Mouse (Mus musculus) C2C12 (cell line): ENCODE results near the gene Cacybp. TPM values are rescaled to one million over a fixed set of nuclear protein-coding genes. Genes with fewer than 3 reads are reported as not detected.

ENCODE experiments used
- H3K27me3 ChIP-seq: one replicate; pipeline ENCODE4 v1.6.1; 2011; ENCODE audit not compliant: control insufficient read depth, insufficient read depth, insufficient read length
- H3K36me3 ChIP-seq: one replicate; pipeline ENCODE4 v1.6.1; 2011; ENCODE audit not compliant: control insufficient read depth, insufficient read depth
- H3K4me3 ChIP-seq: one replicate; pipeline ENCODE4 v1.5.1; 2011; ENCODE audit warnings: mild to moderate bottlenecking, control low read depth; ENCODE audit not compliant: poor library complexity, insufficient read depth, severe bottlenecking
- H3K79me2 ChIP-seq: one replicate; pipeline ENCODE4 v1.6.1; 2011; ENCODE audit not compliant: control insufficient read depth, insufficient read depth
- H3K79me3 ChIP-seq: one replicate; pipeline ENCODE4 v1.6.1; 2011; ENCODE audit warnings: low read depth, control low read depth
- H3ac ChIP-seq: one replicate; pipeline ENCODE3; 2011; ENCODE audit warnings: low read depth; ENCODE audit not compliant: control insufficient read depth, insufficient read length
- CEBPB ChIP-seq: IDR thresholded peaks from one replicate; pipeline ENCODE4 v1.6.1; 2011; ENCODE audit warnings: low read depth, mild to moderate bottlenecking, control low read depth, moderate library complexity
- CTCF ChIP-seq: IDR thresholded peaks from one replicate; pipeline ENCODE4 v1.5.1; 2011; ENCODE audit not compliant: control insufficient read depth, insufficient read depth, insufficient read length
- FOSL1 ChIP-seq: IDR thresholded peaks from one replicate; pipeline ENCODE4 v1.8.0; 2011; ENCODE audit warnings: mild to moderate bottlenecking, low read length; ENCODE audit not compliant: poor library complexity, insufficient read depth, severe bottlenecking
- MAX ChIP-seq: IDR thresholded peaks from one replicate; pipeline ENCODE4 v1.6.1; 2011; ENCODE audit warnings: mild to moderate bottlenecking, control low read depth
- MYOD1 ChIP-seq: IDR thresholded peaks from one replicate; pipeline ENCODE4 v1.6.1; 2011; ENCODE audit warnings: low read depth; ENCODE audit not compliant: control insufficient read depth, insufficient read length
- MYOG ChIP-seq: IDR thresholded peaks from one replicate; pipeline ENCODE4 v1.6.1; 2011; ENCODE audit not compliant: control insufficient read depth, insufficient read length; ENCODE audit errors: extremely low read depth
- USF1 ChIP-seq: IDR thresholded peaks from one replicate; pipeline ENCODE4 v1.6.1; 2011; ENCODE audit warnings: low read depth, mild to moderate bottlenecking, control low read depth, moderate library complexity
- polyA plus RNA-seq: library from polyadenylated mRNA; unstranded; fragments of >200 nt; fragmentation: generic; extraction: Trizol; gene quantifications from one replicate; pipeline ENCODE4 v1.2.1, GENCODE M21; 2012; ENCODE audit warnings: missing spikeins

The Cacybp gene
- polyA plus RNA-seq, 1 experiment = 76.3 TPM

- Histone ChIP-seq H3K27me3 (peaks cover 11% of the 10 kb centered on the region), H3K4me3 (no peak overlapping the region), H3K79me2 (no peaks in the 10 kb centered on the region), H3K79me3 (no peaks in the 10 kb centered on the region), H3ac (no peak overlapping the region), H3K36me3 (no peaks in the 10 kb centered on the region)
- TF ChIP-seq MYOG = no peak
- no peak for TF ChIP-seq MYOD1
- no peak for TF ChIP-seq CTCF
- no peak for TF ChIP-seq FOSL1
- TF ChIP-seq CEBPB = no peak
- no peak for TF ChIP-seq USF1
- no peak for TF ChIP-seq MAX
Measured at GRCm38 (mm10) chr1:160158190-160158589, 54.5 kb downstream of the Cacybp start.

GRCm38 (mm10) chr1:160153480-160153879, 59.2 kb downstream of the Cacybp start, which contains the start of gene Tnn:
Gene Tnn (minus strand): TSS chr1:160153580.
- no peaks in the 10 kb centered on the region for H3K79me2 ChIP-seq
- no peak within 1 kb of the TSS for H3K4me3 ChIP-seq
- H3K36me3 ChIP-seq = no peaks in the 10 kb centered on the region
- H3K79me3 ChIP-seq = no peaks in the 10 kb centered on the region
- H3K27me3 ChIP-seq = peaks cover 13% of the 10 kb centered on the region
- no peak for TF ChIP-seq USF1
- H3ac ChIP-seq = no peak within 1 kb of the TSS

Other genes starting within 250 kb of the Cacybp start
- 0.37 TPM for gene 4930523C07Rik, start 168.5 kb downstream of the Cacybp start, polyA plus RNA-seq
- gene Tnn, start 59.3 kb downstream of the Cacybp start, polyA plus RNA-seq = not detected
- 63.5 TPM for gene Mrps14, start 17.7 kb downstream of the Cacybp start, polyA plus RNA-seq